10 mouse cellular contexts compared by ENCODE assay signal in the genomic region with DNA sequence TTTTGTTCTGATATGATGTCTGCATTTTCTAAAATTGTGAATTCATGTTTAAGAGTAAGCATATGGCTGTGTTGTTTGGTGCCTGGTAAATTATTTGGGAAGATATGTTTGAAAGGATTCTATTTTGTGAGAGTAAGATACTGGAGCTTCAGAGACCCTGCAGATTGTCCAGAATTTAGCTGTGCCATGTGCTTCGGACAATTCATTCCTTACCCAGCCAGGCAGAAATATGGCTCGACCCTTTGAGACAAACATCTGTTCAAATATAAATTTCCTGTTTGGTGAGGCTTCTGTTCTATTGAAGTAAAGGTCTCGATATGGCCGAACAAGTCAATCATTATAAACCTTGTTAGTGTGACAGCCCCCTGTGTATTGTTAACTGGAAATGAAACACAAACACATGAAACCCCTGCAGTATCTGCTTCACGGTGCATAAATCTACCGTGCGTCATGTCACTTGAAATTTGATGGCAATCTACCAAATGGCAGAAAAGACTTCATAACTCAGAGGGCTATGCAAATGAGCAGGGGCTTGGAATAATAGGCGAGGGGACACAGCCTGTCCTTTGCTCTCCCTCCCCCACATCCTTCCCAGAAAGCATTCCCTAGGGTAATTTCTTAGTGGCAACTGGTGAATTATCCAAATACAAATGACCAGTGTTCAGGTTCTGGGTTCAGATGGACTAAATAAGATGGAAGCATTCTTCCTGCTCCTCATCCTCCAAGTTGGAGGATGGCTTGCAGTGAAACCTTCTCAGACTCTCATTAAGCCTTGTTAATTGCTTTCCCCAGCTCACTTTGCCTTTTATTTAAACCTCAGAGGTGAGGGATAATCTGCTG.
A peak's percentile ranks its signal among the peaks of the same experiment; 100 is the strongest.
DNase-seq lines count a peak whose midpoint lies in the region; ATAC-seq lines count a peak whose summit lies in the region.
"Had no signal": no experiment of that assay in that cellular context is flagged by ENCODE, and none has a peak within 500 bp of the region (broad histone marks: within the 10 kb centered on the region; RNA-seq: fewer than 3 reads in every experiment).

No protein-coding gene starts in this region.

- H3K36me3 ChIP-seq in forebrain, embryonic 11.5 days (ENCODE audit: control insufficient read depth, insufficient read depth, low read length): no peaks in the 10 kb centered on the region
- no peaks in the 10 kb centered on the region for H3K36me3 ChIP-seq in hindbrain, embryonic 16.5 days (ENCODE audit: control insufficient read depth, insufficient read depth, low read length)
- H3K36me3 ChIP-seq in neural tube, embryonic 12.5 days: no peaks in the 10 kb centered on the region
- H3K36me3 ChIP-seq: heart, embryonic 12.5 days; intestine, embryonic 15.5 days; lung, embryonic 15.5 days had no signal

- ATAC-seq in forebrain, embryonic 11.5 days (replicated peaks; ENCODE audit: low FRiP score): peak; percentile 88
- ATAC-seq in hindbrain, embryonic 16.5 days: peak; percentile 84
- peak; percentile 88 for ATAC-seq in neural tube, embryonic 12.5 days (ENCODE audit: low FRiP score, low read depth)
- no peak for ATAC-seq in monocyte, adult 5-6 weeks (replicated peaks; ENCODE audit: insufficient number of reproducible peaks, low FRiP score, low TSS enrichment, poor library complexity, severe bottlenecking)
- ATAC-seq in cerebellum, adult (ENCODE audit: insufficient number of reproducible peaks, low FRiP score, low TSS enrichment): no peak
- ATAC-seq: intestine, embryonic 15.5 days had no signal

- no peak overlapping the region for H3K9ac ChIP-seq in forebrain, embryonic 11.5 days (ENCODE audit: low read length)
- H3K9ac ChIP-seq in hindbrain, embryonic 16.5 days (ENCODE audit: low read depth, low read length): no peak overlapping the region
- no peak overlapping the region for H3K9ac ChIP-seq in neural tube, embryonic 12.5 days
- H3K9ac ChIP-seq: heart, embryonic 12.5 days; intestine, embryonic 15.5 days; lung, embryonic 15.5 days had no signal

- WGBS in forebrain, embryonic 11.5 days: 26% methylated on average over 8 of the region's 8 CpGs
- WGBS in hindbrain, embryonic 16.5 days: 8% methylated on average over 8 of the region's 8 CpGs
- 8% methylated on average over 8 of the region's 8 CpGs for WGBS in neural tube, embryonic 12.5 days

- no peak overlapping the region for H3K4me3 ChIP-seq in forebrain, embryonic 11.5 days (ENCODE audit: low read depth, low read length)
- no peak overlapping the region for H3K4me3 ChIP-seq in hindbrain, embryonic 16.5 days (ENCODE audit: low read length)
- H3K4me3 ChIP-seq in neural tube, embryonic 12.5 days: no peak overlapping the region
- H3K4me3 ChIP-seq: heart, embryonic 12.5 days; intestine, embryonic 15.5 days; lung, embryonic 15.5 days had no signal

- 0 out of 2 replicates have a peak overlapping the region, but pooled peaks have one; percentile 2 for H3K4me2 ChIP-seq in forebrain, embryonic 11.5 days (ENCODE audit: low read depth, low read length, severe bottlenecking)
- peak overlapping the region; percentile 27; the same call in 1 of the 2 replicates for H3K4me2 ChIP-seq in hindbrain, embryonic 16.5 days (ENCODE audit: low read length)
- H3K4me2 ChIP-seq in neural tube, embryonic 12.5 days (replicated peaks): 0 out of 2 replicates have a peak overlapping the region, but pooled peaks have one; percentile 2
- H3K4me2 ChIP-seq: heart, embryonic 12.5 days; intestine, embryonic 15.5 days; lung, embryonic 15.5 days had no signal

- peak; percentile 44 for DNase-seq in embryo, embryonic 10.5 days (ENCODE audit: low spot score)
- DNase-seq in forebrain, embryonic 11.5 days (ENCODE audit: low spot score): peak; percentile 51
- DNase-seq in right cerebral cortex, adult 18-20 months: no peak

- peak overlapping the region; percentile 42 for H3K27ac ChIP-seq in forebrain, embryonic 11.5 days (ENCODE audit: low read depth, low read length)
- H3K27ac ChIP-seq in hindbrain, embryonic 16.5 days (ENCODE audit: low read depth, low read length): no peak overlapping the region
- no peak overlapping the region for H3K27ac ChIP-seq in neural tube, embryonic 12.5 days
- H3K27ac ChIP-seq: intestine, embryonic 15.5 days; lung, embryonic 15.5 days had no signal

- H3K4me1 ChIP-seq in forebrain, embryonic 11.5 days (replicated peaks; ENCODE audit: control insufficient read depth, insufficient read depth, low read length): no peaks in the 10 kb centered on the region
- H3K4me1 ChIP-seq in hindbrain, embryonic 16.5 days (ENCODE audit: control insufficient read depth, insufficient read depth, low read depth, low read length): peaks cover 6% of the 10 kb centered on the region
- H3K4me1 ChIP-seq in neural tube, embryonic 12.5 days: peaks cover 6% of the 10 kb centered on the region; the same call in 1 of the 2 replicates
- H3K4me1 ChIP-seq: heart, embryonic 12.5 days; intestine, embryonic 15.5 days; lung, embryonic 15.5 days had no signal

- no peaks in the 10 kb centered on the region for H3K27me3 ChIP-seq in forebrain, embryonic 11.5 days (ENCODE audit: control insufficient read depth, insufficient read depth, low read length)
- no peaks in the 10 kb centered on the region for H3K27me3 ChIP-seq in hindbrain, embryonic 16.5 days (replicated peaks; ENCODE audit: control insufficient read depth, insufficient read depth, low read length)
- no peaks in the 10 kb centered on the region for H3K27me3 ChIP-seq in neural tube, embryonic 12.5 days (replicated peaks)
- H3K27me3 ChIP-seq: heart, embryonic 12.5 days; intestine, embryonic 15.5 days; lung, embryonic 15.5 days had no signal

- H3K9me3 ChIP-seq in forebrain, embryonic 11.5 days (ENCODE audit: control insufficient read depth, low read length): no peaks in the 10 kb centered on the region
- H3K9me3 ChIP-seq in hindbrain, embryonic 16.5 days (ENCODE audit: control insufficient read depth, low read length): no peaks in the 10 kb centered on the region
- no peaks in the 10 kb centered on the region for H3K9me3 ChIP-seq in neural tube, embryonic 12.5 days
- H3K9me3 ChIP-seq: heart, embryonic 12.5 days; intestine, embryonic 15.5 days; lung, embryonic 15.5 days had no signal

Comparison
In these comparisons a context has a peak if more than half of its experiments do, and no peak if none do; other contexts are left out.
1. ATAC-seq: peak in forebrain, embryonic 11.5 days (single experiment), hindbrain, embryonic 16.5 days (single experiment) and neural tube, embryonic 12.5 days (single experiment); none in monocyte, adult 5-6 weeks (single experiment) and cerebellum, adult (single experiment).
2. Peak in every context shown above with its lines, with median percentiles within 50 percentile points of each other: H3K4me2 ChIP-seq.